Mouse (Mus musculus) lung, postnatal 0 days (tissue): ENCODE measurements at regions not wholly inside any gene's neighbourhood (a gene's known extent, or its start where the extent isn't known, plus 50 kb on each side); places are given as distances from the start of the nearest gene placed in this dataset.

Source experiments
- ATAC-seq: fragments of 200-750 bp; cut with Nextera tagmentation; 2 replicates; pipeline ENCODE4 v1.8.0; 2017; ENCODE audit warnings: moderate library complexity
- DNase-seq: peaks from one replicate; pipeline ENCODE4 v3.0.0-alpha.2; 2016; ENCODE audit warnings: low spot score
- H3K27ac ChIP-seq: fragments of 300-500 bp; sonication (generic); 2 replicates; pipeline ENCODE4 v1.5.1; 2014; ENCODE audit warnings: antibody characterized with exemption, mild to moderate bottlenecking, low read length, mixed read lengths
- H3K27me3 ChIP-seq: fragments of 300-500 bp; sonication (generic); replicated peaks from 2 replicates; pipeline ENCODE4 v1.6.1; 2014; ENCODE audit warnings: low read length, mixed read lengths; ENCODE audit not compliant: insufficient read depth
- H3K36me3 ChIP-seq: fragments of 300-500 bp; sonication (generic); 2 replicates; pipeline ENCODE4 v1.6.1; 2014; ENCODE audit warnings: low read length, mixed read lengths; ENCODE audit not compliant: insufficient read depth
- H3K4me1 ChIP-seq: fragments of 300-500 bp; sonication (generic); 2 replicates; pipeline ENCODE4 v1.6.1; 2014; ENCODE audit warnings: antibody characterized with exemption, low read depth, low read length, mixed read lengths; ENCODE audit not compliant: insufficient read depth
- H3K4me2 ChIP-seq: fragments of 300-500 bp; sonication (generic); replicated peaks from 2 replicates; pipeline ENCODE4 v1.6.1; 2014; ENCODE audit warnings: low read depth, mild to moderate bottlenecking, low read length, moderate library complexity, mixed read lengths
- H3K4me3 ChIP-seq: fragments of 300-500 bp; sonication (generic); 2 replicates; pipeline ENCODE4 v1.5.1; 2014; ENCODE audit warnings: low read depth, low read length
- H3K9ac ChIP-seq: fragments of 300-500 bp; sonication (generic); replicated peaks from 2 replicates; pipeline ENCODE4 v1.6.1; 2014; ENCODE audit warnings: low read depth, mild to moderate bottlenecking
- H3K9me3 ChIP-seq: fragments of 300-500 bp; sonication (generic); 2 replicates; pipeline ENCODE4 v1.6.1; 2016; ENCODE audit warnings: low read length, mixed read lengths
- CTCF ChIP-seq: IDR thresholded peaks from 2 replicates; pipeline ENCODE4 v1.5.1; 2016; ENCODE audit warnings: antibody characterized with exemption, mild to moderate bottlenecking
- EP300 ChIP-seq: IDR thresholded peaks from 2 replicates; pipeline ENCODE4 v1.6.1; 2016; ENCODE audit warnings: antibody characterized with exemption, mild to moderate bottlenecking, control low read depth
- WGBS: fragments of 180-500 bp; shearing (Covaris S2); extraction: QIAGEN DNeasy Blood & Tissue Kit; methylation state at CpG from one replicate; pipeline ENCODE4 v1.1.7; 2014; 5-methylcytosine and 5-hydroxymethylcytosine counted together

GRCm38 (mm10) chr7:95758375-95758774 is 412.7 kb upstream of the Tenm4 start:
- ATAC-seq (no peak), DNase-seq (no peak)
- no peaks in the 10 kb centered on the region for H3K9me3 ChIP-seq
- no peak overlapping the region for H3K27ac ChIP-seq
- TF ChIP-seq EP300 (no peak), CTCF (no peak)
- no peaks in the 10 kb centered on the region for H3K4me1 ChIP-seq
- no peak overlapping the region for H3K9ac ChIP-seq
- no peaks in the 10 kb centered on the region for H3K36me3 ChIP-seq
- no peaks in the 10 kb centered on the region for H3K27me3 ChIP-seq
- WGBS = 73% methylated on average over 2 of the region's 2 CpGs
- H3K4me3 ChIP-seq = no peak overlapping the region
- H3K4me2 ChIP-seq = no peak overlapping the region

- WGBS = 89% methylated on average over 12 of the region's 12 CpGs
- Histone ChIP-seq H3K27ac (no peak overlapping the region), H3K27me3 (no peaks in the 10 kb centered on the region), H3K4me3 (no peak overlapping the region), H3K4me1 (no peaks in the 10 kb centered on the region), H3K9ac (no peak overlapping the region), H3K4me2 (no peak overlapping the region), H3K36me3 (no peaks in the 10 kb centered on the region), H3K9me3 (no peaks in the 10 kb centered on the region)
- no peak for DNase-seq
- TF ChIP-seq CTCF (no peak), EP300 (no peak)
- no peak for ATAC-seq
Observed at GRCm38 (mm10) chr7:95760945-95761661, 409.9 kb upstream of the Tenm4 start.

- Histone ChIP-seq H3K36me3 (no peaks in the 10 kb centered on the region), H3K9ac (no peak overlapping the region), H3K9me3 (no peaks in the 10 kb centered on the region), H3K27me3 (no peaks in the 10 kb centered on the region), H3K4me1 (no peaks in the 10 kb centered on the region), H3K4me2 (no peak overlapping the region), H3K4me3 (no peak overlapping the region), H3K27ac (no peak overlapping the region)
- ATAC-seq (no peak), DNase-seq (no peak)
- TF ChIP-seq EP300 (no peak), CTCF (no peak)
- 68% methylated on average over 6 of the region's 6 CpGs for WGBS
Observed at GRCm38 (mm10) chr7:95766356-95767150, 404.5 kb upstream of the Tenm4 start.

- no peak overlapping the region for H3K9ac ChIP-seq
- no peak overlapping the region for H3K4me2 ChIP-seq
- no peak for ATAC-seq
- H3K4me1 ChIP-seq = no peaks in the 10 kb centered on the region
- TF ChIP-seq EP300 (no peak), CTCF (no peak)
- H3K27ac ChIP-seq = no peak overlapping the region
- no peaks in the 10 kb centered on the region for H3K36me3 ChIP-seq
- H3K9me3 ChIP-seq = no peaks in the 10 kb centered on the region
- H3K27me3 ChIP-seq = no peaks in the 10 kb centered on the region
- H3K4me3 ChIP-seq = no peak overlapping the region
- DNase-seq = no peak
Observed at GRCm38 (mm10) chr7:95784523-95784922, 386.5 kb upstream of the Tenm4 start.

GRCm38 (mm10) chr7:95787543-95787942 is 383.5 kb upstream of the Tenm4 start:
- no peak overlapping the region for H3K4me3 ChIP-seq
- H3K9ac ChIP-seq = no peak overlapping the region
- TF ChIP-seq EP300 (no peak), CTCF (no peak)
- H3K9me3 ChIP-seq = no peaks in the 10 kb centered on the region
- no peaks in the 10 kb centered on the region for H3K36me3 ChIP-seq
- no peak overlapping the region for H3K4me2 ChIP-seq
- 64% methylated on average over 1 of the region's 1 CpGs for WGBS
- H3K27me3 ChIP-seq = no peaks in the 10 kb centered on the region
- no peak for ATAC-seq
- no peaks in the 10 kb centered on the region for H3K4me1 ChIP-seq
- no peak overlapping the region for H3K27ac ChIP-seq
- no peak for DNase-seq

GRCm38 (mm10) chr7:95787951-95788350 is 383.1 kb upstream of the Tenm4 start:
- no peak overlapping the region for H3K27ac ChIP-seq
- WGBS = 57% methylated on average over 3 of the region's 3 CpGs
- ATAC-seq (no peak), DNase-seq (no peak)
- no peaks in the 10 kb centered on the region for H3K36me3 ChIP-seq
- no peaks in the 10 kb centered on the region for H3K27me3 ChIP-seq
- TF ChIP-seq EP300 = no peak
- TF ChIP-seq CTCF = no peak
- H3K9me3 ChIP-seq = no peaks in the 10 kb centered on the region
- H3K4me3 ChIP-seq = no peak overlapping the region
- H3K4me1 ChIP-seq = no peaks in the 10 kb centered on the region
- no peak overlapping the region for H3K4me2 ChIP-seq
- H3K9ac ChIP-seq = no peak overlapping the region
